Mouse (Mus musculus) right cerebral cortex, postnatal 25 days (tissue): ENCODE data around the gene S100a16.

ENCODE experiments used
- DNase-seq: peaks from one replicate; pipeline ENCODE4 v3.0.0; 2022

Gene S100a16

GRCm38 (mm10) chr3:90537141-90537904 is at the start of gene S100a16:
TSS of gene S100a16 (plus strand) at chr3:90537254.
- peak; percentile 27 for DNase-seq

DNA sequence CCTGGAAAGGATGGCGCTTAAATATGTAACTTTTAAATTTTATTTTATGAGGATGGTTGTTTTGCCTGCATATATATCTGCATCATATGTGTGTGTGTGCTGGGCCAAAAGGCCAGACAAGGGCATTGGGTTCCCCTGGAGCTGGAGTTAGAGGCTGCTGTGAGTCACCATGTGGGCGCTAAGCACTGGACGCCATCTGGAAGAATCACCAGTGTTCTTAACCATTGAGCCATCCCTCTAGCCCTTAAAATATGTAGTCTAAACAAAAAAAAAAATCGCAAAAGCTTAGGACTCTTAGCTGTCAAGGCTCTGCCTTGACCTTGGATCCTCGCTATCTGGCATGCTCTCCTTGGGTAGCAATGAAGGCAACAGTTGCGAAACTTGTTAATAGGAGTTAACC is 48.5 kb upstream of the S100a16 start:
- DNase-seq = no peak

GRCm38 (mm10) chr3:90490696-90491256 is 46.3 kb upstream of the S100a16 start, which contains the start of gene Snapin:
TSS of gene Snapin (minus strand) at chr3:90491033.
- peak; percentile 93 for DNase-seq

- no peak for DNase-seq
These were observed 45.7 kb upstream of the S100a16 start for GRCm38 (mm10) chr3:90491350-90491749.

- DNase-seq = no peak
These were observed 43.1 kb upstream of the S100a16 start for GRCm38 (mm10) chr3:90493831-90494540.

- DNase-seq = no peak
These were observed 41.1 kb upstream of the S100a16 start for GRCm38 (mm10) chr3:90495850-90496525.

- DNase-seq = no peak
These were observed 39.5 kb upstream of the S100a16 start for GRCm38 (mm10) chr3:90497597-90497996.

DNA sequence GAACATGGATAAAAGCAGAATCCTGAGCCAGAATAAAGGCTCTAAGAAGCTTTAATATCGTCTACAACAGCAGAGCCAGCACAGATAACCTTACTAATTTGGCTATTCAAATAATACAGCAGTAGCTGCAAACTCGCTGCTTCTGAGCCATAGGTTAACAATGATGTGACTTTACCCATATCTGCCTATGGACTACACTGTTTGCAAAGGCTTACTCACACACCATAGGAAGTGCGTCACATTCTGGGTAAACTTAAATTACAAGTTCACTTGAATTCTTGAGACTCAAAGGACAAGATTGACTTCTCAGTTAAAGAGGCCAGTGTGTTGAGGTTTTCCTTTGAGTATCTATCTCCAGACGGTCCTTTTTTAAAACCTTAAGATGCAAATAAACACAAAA is 33.6 kb upstream of the S100a16 start:
- DNase-seq = no peak

DNA sequence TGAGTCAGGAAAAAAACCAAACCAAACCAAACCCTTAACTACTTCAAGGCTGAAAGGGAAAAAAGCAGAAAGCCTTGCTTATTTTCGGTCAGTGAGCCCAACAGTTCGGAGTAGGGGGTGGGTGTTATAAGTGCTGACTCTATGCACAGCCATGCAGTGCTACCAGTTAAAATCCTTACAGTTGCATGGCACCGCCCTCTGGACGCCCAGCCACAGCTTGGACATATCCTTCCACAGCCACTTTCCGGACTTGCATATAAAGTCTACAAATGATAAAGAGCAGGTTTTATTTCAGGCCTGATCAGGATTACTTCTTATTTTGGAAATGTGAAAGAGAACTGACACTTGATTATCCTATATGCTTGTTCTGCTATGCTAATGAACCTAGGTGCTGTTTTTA is 31.8 kb upstream of the S100a16 start:
- DNase-seq = no peak

DNA sequence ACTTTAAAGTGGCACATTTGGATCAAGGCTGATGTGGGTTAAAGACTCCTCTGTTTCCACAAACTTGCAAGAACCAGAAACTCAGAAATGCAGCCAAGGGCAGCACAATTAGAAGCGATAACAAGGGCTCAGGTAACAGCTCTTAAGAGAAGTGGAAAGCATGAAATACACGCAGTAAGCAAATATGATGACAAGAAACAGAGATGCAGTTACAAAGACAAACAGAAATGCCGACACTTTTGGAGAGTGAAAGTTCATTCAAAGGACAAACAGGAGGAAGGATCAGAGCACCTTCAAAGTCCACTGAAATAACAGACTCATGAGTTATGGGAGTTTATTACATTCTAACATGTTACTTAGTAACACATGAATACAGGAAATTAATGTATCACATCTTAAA is 30.7 kb upstream of the S100a16 start:
- DNase-seq = no peak

- no peak for DNase-seq
These were observed 28.6 kb upstream of the S100a16 start for GRCm38 (mm10) chr3:90508287-90508949.

- DNase-seq = peak; percentile 99
These were observed 27.9 kb upstream of the S100a16 start, which contains the start of gene Chtop for GRCm38 (mm10) chr3:90508950-90509746. TSS of gene Chtop (minus strand) at chr3:90509498.

GRCm38 (mm10) chr3:90509747-90510123 is 27.3 kb upstream of the S100a16 start:
- DNase-seq = no peak

GRCm38 (mm10) chr3:90512276-90512675 is 24.8 kb upstream of the S100a16 start:
- DNase-seq = no peak

DNA sequence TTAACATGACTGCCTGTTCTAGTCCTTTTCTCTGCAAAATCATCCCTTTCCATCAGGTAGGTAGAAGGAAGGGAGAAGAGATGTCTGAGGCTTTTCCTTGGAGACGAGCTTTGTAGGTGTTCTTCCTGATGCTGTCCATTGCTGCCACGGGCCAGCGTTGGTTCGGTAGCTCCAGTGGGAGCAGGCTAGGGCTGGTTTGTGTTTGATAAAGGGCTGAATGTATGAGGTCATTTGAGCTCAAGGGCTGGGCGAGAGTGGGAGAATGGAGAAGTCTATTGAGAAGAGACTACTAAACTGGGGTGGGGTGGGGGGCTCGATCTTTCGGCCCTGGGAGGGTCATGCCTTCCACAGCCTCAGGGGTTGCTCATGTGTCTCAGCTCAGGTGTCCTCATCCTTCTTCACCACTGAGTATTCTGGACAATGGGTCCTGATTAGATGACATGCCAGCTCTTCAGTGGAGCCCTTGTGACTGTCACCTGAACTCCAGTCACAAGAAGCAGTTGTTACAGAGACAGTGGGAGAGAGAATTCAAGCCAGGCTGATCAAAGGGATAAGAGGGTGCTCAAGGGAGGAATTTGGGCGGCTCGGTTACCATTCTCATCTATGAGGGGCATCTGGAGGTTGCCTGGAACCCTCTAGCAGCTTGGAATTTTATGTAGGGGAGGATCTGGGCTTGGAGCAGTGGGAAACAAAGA is 24.0 kb upstream of the S100a16 start:
- DNase-seq = no peak

DNA sequence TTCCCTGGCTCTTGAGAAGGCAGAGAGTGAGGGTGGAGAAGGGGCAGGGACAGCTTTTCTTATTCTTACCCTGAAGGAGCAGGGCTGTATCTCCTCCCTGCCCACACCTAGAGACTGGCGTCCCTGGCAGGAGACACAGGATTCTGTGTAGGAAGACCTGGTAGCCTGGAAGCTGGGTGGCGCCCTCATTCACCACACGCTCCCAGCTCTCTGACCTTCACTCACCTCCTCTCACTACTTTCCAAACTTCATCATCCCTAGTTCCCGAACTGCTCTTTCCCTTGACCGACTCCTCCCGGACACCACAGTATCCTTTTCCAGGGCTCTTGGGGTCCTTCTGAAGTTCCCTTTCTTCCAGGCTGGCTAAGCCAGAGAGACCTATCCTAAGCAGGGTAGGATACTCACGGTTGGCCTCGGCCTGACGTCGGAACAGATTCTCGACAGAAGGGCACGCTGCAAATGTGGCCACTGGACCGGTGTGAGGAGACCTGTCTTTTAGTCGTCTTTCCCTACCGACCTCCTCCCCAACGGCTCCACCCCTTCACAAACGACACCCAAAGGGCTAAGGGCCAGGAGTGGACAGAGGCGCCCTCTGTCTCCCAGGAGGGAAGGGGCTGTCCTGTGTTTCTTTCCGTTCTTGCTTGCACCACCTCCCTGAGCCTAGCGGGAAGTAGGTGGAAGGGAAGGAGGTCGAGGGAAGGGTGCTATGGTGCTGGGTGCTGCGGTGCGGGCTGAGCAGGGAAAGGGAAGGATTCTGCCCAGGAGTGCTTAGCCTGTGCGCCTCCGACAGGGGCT is 23.1 kb upstream of the S100a16 start, which contains the start of the genes S100a1 and S100a13:
Gene S100a1 (minus strand): TSS at position 597 of the 795 bp plus-strand sequence.
Gene S100a13 (plus strand): TSS at position 640 of the 795 bp plus-strand sequence.
- DNase-seq = peak; percentile 47

DNA sequence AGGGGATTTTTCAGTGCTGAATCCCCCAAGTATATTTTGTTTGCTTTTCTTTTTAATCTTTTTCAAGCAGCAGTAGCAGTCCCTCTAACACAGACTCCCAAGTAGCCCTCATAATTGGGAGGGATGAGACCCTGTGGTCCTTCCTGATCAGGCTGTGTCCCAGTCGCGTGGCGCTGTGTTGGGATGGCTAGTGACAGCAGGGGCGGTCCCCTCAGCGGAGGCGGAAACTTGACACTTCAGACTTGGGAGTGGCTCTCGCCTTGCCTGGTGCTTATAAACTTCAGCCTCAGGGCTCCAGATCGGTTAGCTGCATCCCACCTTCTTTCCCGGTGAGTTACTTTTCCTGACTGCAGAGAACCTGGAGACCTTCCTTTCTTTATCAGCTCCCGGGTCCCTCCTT is 22.4 kb upstream of the S100a16 start:
- peak; percentile 40 for DNase-seq

DNA sequence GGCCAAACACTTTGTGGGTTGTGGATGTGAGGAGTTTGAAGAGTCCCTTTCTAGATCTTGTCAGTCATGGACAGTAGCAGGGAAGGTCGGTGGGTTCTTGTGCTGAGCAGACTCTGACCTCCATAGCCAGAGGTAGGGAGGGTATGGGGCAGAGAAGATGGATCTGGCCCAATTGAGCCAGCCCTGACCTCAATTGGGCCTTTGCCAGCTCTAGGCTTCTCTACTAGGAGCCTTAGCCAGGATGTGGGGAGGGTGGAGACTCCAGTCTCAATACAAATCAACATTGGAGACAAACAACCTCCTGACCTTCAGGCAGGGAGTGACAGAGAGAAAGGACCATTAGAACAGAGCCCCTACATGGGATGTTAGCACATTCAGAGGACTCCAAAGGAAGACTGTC is 21.8 kb upstream of the S100a16 start:
- no peak for DNase-seq

GRCm38 (mm10) chr3:90515789-90516188 is 21.3 kb upstream of the S100a16 start:
- DNase-seq = no peak

DNA sequence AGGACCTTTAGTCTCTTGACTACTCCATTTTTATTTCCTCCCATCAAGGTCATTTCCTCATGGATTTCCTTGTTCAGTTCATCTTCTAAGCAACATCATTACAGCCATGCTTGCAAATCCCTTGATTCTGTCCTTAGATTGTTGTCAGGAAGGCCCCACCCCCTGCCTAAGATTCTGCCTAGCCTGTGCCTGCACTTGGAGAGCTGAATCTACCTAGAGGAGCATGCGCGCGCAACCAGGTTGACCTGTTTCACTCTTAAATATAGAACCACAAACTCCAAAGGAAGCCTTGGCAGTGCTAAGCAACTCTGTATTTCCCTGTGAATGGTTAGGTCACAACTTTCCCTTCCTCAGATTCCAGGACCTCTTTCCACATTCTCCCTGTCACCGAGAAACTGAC is 19.3 kb upstream of the S100a16 start:
- no peak for DNase-seq
